Mouse (Mus musculus) CH12.LX (cell line): ENCODE measurements around the gene Gm16181. TPM values are rescaled to one million over a fixed set of nuclear protein-coding genes. Genes with fewer than 3 reads are reported as not detected.
A peak's percentile ranks its signal among the peaks of the same experiment; 100 is the strongest.

Experiments
- DNase-seq: peaks from one replicate; pipeline ENCODE4 v3.0.0-alpha.2; 2013; ENCODE audit errors: extremely low read depth
- H3K27ac ChIP-seq: 2 replicates; pipeline ENCODE4 v1.5.1; 2012; ENCODE audit warnings: low read depth, mild to moderate bottlenecking, control low read depth, moderate library complexity; ENCODE audit not compliant: insufficient read depth
- H3K27me3 ChIP-seq: replicated peaks from 2 replicates; pipeline ENCODE3; 2012; ENCODE audit warnings: inconsistent platforms
- H3K36me3 ChIP-seq, 2 experiments: replicated peaks in 1 of 2; 2 replicates each; pipeline versions ENCODE3 to v1.6.1; 2012; ENCODE audit warnings: inconsistent platforms in 1 of 2, low read length in 1 of 2, mild to moderate bottlenecking in 1 of 2, mixed read lengths in 1 of 2, moderate library complexity in 1 of 2; ENCODE audit not compliant: control insufficient read depth in 1 of 2, insufficient read depth in 1 of 2
- H3K4me1 ChIP-seq, 2 experiments: 2 replicates each; pipeline ENCODE4 v1.6.1; 2012; ENCODE audit warnings: inconsistent platforms in 1 of 2, moderate library complexity in 1 of 2; ENCODE audit not compliant: insufficient read depth in 2 of 2, control insufficient read depth in 1 of 2
- H3K4me2 ChIP-seq: 2 replicates; pipeline ENCODE4 v1.6.1; 2012; ENCODE audit warnings: low read depth, mild to moderate bottlenecking, control low read depth; ENCODE audit not compliant: poor library complexity, insufficient read depth, severe bottlenecking
- H3K4me3 ChIP-seq, 3 experiments: fragments of 150-350 bp in 1 of 3; sonication (generic) in 1 of 3; replicated peaks in 1 of 3; 2 replicates each; pipeline versions ENCODE3 to v1.5.1; 2011 to 2012; ENCODE audit warnings: low read depth in 2 of 3, low read length in 2 of 3, mild to moderate bottlenecking in 2 of 3, moderate library complexity in 2 of 3, control low read depth in 1 of 3, improper control_type of control experiment in 1 of 3, inconsistent platforms in 1 of 3, mixed read lengths in 1 of 3; ENCODE audit not compliant: poor library complexity in 1 of 3
- H3K79me2 ChIP-seq: replicated peaks from 2 replicates; pipeline ENCODE4 v1.6.1; 2012; ENCODE audit warnings: mild to moderate bottlenecking, moderate library complexity; ENCODE audit not compliant: control insufficient read depth, poor library complexity, insufficient read depth, severe bottlenecking; ENCODE audit errors: extremely low read depth
- H3K9ac ChIP-seq: 2 replicates; pipeline ENCODE4 v1.6.1; 2012; ENCODE audit warnings: low read depth, mild to moderate bottlenecking, control low read depth, moderate library complexity; ENCODE audit not compliant: insufficient read depth
- H3K9me3 ChIP-seq: replicated peaks from 2 replicates; pipeline ENCODE3; 2012; ENCODE audit warnings: low read length, inconsistent platforms, mixed read lengths
- BHLHE40 ChIP-seq: IDR thresholded peaks from 2 replicates; pipeline ENCODE4 v1.6.1; 2011; ENCODE audit warnings: mild to moderate bottlenecking, low read depth, low read length, improper control_type of control experiment
- ELF1 ChIP-seq: IDR thresholded peaks from 2 replicates; pipeline ENCODE4 v1.6.1; 2014; ENCODE audit warnings: low read depth, mild to moderate bottlenecking, inconsistent platforms, low read length, improper control_type of control experiment
- EP300 ChIP-seq: IDR thresholded peaks from 2 replicates; pipeline ENCODE4 v1.6.1; 2011; ENCODE audit warnings: low read length, improper control_type of control experiment
- MAFK ChIP-seq: IDR thresholded peaks from 2 replicates; pipeline ENCODE4 v1.6.1; 2011; ENCODE audit warnings: low read length, improper control_type of control experiment; ENCODE audit not compliant: insufficient replicate concordance
- MAX ChIP-seq: IDR thresholded peaks from 2 replicates; pipeline ENCODE4 v1.6.1; 2011; ENCODE audit warnings: low read length, improper control_type of control experiment
- MAZ ChIP-seq: IDR thresholded peaks from 2 replicates; pipeline ENCODE4 v1.6.1; 2012; ENCODE audit warnings: low read depth, mild to moderate bottlenecking, inconsistent platforms, low read length, improper control_type of control experiment, moderate library complexity
- MEF2A ChIP-seq: IDR thresholded peaks from 2 replicates; pipeline ENCODE4 v1.6.1; 2014; ENCODE audit warnings: low read depth, mild to moderate bottlenecking, inconsistent platforms, low read length, improper control_type of control experiment, borderline replicate concordance
- MXI1 ChIP-seq: IDR thresholded peaks from 2 replicates; pipeline ENCODE4 v1.6.1; 2011; ENCODE audit warnings: mild to moderate bottlenecking, low read depth, low read length, improper control_type of control experiment
- MYC ChIP-seq: IDR thresholded peaks from 2 replicates; pipeline ENCODE4 v1.6.1; 2011; ENCODE audit warnings: low read depth, mild to moderate bottlenecking, improper control_type of control experiment, low read length
- NRF1 ChIP-seq: IDR thresholded peaks from 2 replicates; pipeline ENCODE4 v1.6.1; 2014; ENCODE audit warnings: low read depth, mild to moderate bottlenecking, inconsistent platforms, low read length, improper control_type of control experiment, moderate library complexity
- PAX5 ChIP-seq: IDR thresholded peaks from 2 replicates; pipeline ENCODE4 v1.6.1; 2012; ENCODE audit warnings: low read length, inconsistent platforms, mixed read lengths
- POLR2A ChIP-seq: IDR thresholded peaks from 2 replicates; pipeline ENCODE4 v1.6.1; 2011; ENCODE audit warnings: low read depth, mild to moderate bottlenecking, improper control_type of control experiment, low read length
- POLR2AphosphoS2 ChIP-seq: IDR thresholded peaks from 2 replicates; pipeline ENCODE4 v1.6.1; 2011; ENCODE audit warnings: low read depth, low read length, improper control_type of control experiment
- RAD21 ChIP-seq: IDR thresholded peaks from 2 replicates; pipeline ENCODE4 v1.6.1; 2011; ENCODE audit warnings: low read depth, mild to moderate bottlenecking, low read length, improper control_type of control experiment, moderate library complexity
- SIN3A ChIP-seq: IDR thresholded peaks from 2 replicates; pipeline ENCODE4 v1.6.1; 2012; ENCODE audit warnings: low read length, improper control_type of control experiment, inconsistent platforms
- SMC3 ChIP-seq: IDR thresholded peaks from 2 replicates; pipeline ENCODE4 v1.6.1; 2011; ENCODE audit warnings: low read depth, low read length, improper control_type of control experiment
- TBP ChIP-seq: conservative IDR thresholded peaks from 2 replicates; pipeline ENCODE4 v1.6.1; 2011; ENCODE audit warnings: low read depth, low read length, improper control_type of control experiment
- ZMIZ1 ChIP-seq: IDR thresholded peaks from 2 replicates; pipeline ENCODE4 v1.6.1; 2012; ENCODE audit warnings: low read depth, mild to moderate bottlenecking, inconsistent platforms, low read length, improper control_type of control experiment
- dilution Hi-C: fragments of 300-500 bp; cut with MboI; formaldehyde crosslinking; loops from 2 replicates; pipeline ENCODE4 v1.14.3; 2020; ENCODE audit warnings: low sequenced_read_pairs; ENCODE audit not compliant: extremely low pct_unique_long_range_greater_than_20kb, extremely low pct_ligation_motif_present
- in situ Hi-C: fragments of 300-500 bp; cut with MboI; formaldehyde crosslinking; loops from 3 replicates; pipeline ENCODE4 v1.14.3; 2019; ENCODE audit warnings: low sequenced_read_pairs, low pct_ligation_motif_present, low pct_unique_long_range_greater_than_20kb, mixed read lengths
- polyA plus RNA-seq: library from polyadenylated mRNA; unstranded; fragments of >175 nt; gene quantifications from 2 replicates; pipeline ENCODE4 v1.2.1, GENCODE M21; 2012; ENCODE audit warnings: low read depth; ENCODE audit not compliant: insufficient read length
- total RNA-seq, 2 experiments: library from RNA; depleted of rRNA; stranded (reverse); fragments of 300-350 nt in 1 of 2; fragments of >200 nt in 1 of 2; gene quantifications; 2 replicates each; pipeline ENCODE4 v1.2.3; 2012 to 2014

The Gm16181 gene
- total and polyA plus RNA-seq, 3 experiments = not detected

- in situ Hi-C loops = no loop called here
- no peak for DNase-seq
Measured at GRCm38 (mm10) chr17:35186681-35187080, 34.0 kb upstream of the Gm16181 start.

GRCm38 (mm10) chr17:35187345-35187744, 33.3 kb upstream of the Gm16181 start:
- in situ Hi-C loops = no loop called here
- no peak overlapping the region for H3K4me3 ChIP-seq
- no peak overlapping the region for H3K9ac ChIP-seq
- TF ChIP-seq BHLHE40 = no peak
- TF ChIP-seq EP300 = no peak
- TF ChIP-seq POLR2A = no peak
- no peak for TF ChIP-seq ELF1
- TF ChIP-seq MYC = no peak
- no peak for TF ChIP-seq MAFK
- dilution Hi-C loops = no loop called here
- H3K4me1 ChIP-seq = peaks cover 27 to 71% of the 10 kb centered on the region in 2 experiments
- H3K9me3 ChIP-seq = no peaks in the 10 kb centered on the region
- H3K36me3 ChIP-seq = peaks cover 0 to 11% of the 10 kb centered on the region in 2 experiments
- no peaks in the 10 kb centered on the region for H3K79me2 ChIP-seq
- no peak overlapping the region for H3K4me2 ChIP-seq
- no peaks in the 10 kb centered on the region for H3K27me3 ChIP-seq
- DNase-seq = no peak
- peak overlapping the region; percentile 67; the same call in 1 of the 2 replicates for H3K27ac ChIP-seq

More at GRCm38 (mm10) chr17:35186681-35187080, 34.0 kb upstream of the Gm16181 start:
- no peaks in the 10 kb centered on the region for H3K79me2 ChIP-seq
- peaks cover 0 to 11% of the 10 kb centered on the region in 2 experiments for H3K36me3 ChIP-seq
- no peak for TF ChIP-seq MAX
- no peak for TF ChIP-seq MXI1
- TF ChIP-seq SIN3A = no peak
- TF ChIP-seq POLR2AphosphoS2 = no peak
- no peak for TF ChIP-seq ZMIZ1
- no peak for TF ChIP-seq EP300
- TF ChIP-seq MEF2A = no peak
- TF ChIP-seq MYC = no peak
- TF ChIP-seq NRF1 = no peak
- TF ChIP-seq SMC3 = no peak
- TF ChIP-seq PAX5 = no peak
- no peak for TF ChIP-seq MAZ
- TF ChIP-seq RAD21 = no peak
- no peak for TF ChIP-seq TBP
- TF ChIP-seq, all 38 proteins: peak for 0
- dilution Hi-C loops = no loop called here
- H3K4me2 ChIP-seq = peak overlapping the region; percentile 81
- H3K27me3 ChIP-seq = no peaks in the 10 kb centered on the region
- peaks cover 24 to 71% of the 10 kb centered on the region in 2 experiments for H3K4me1 ChIP-seq
- peak overlapping the region; percentile 30; the same call in 1 of the 2 replicates for H3K27ac ChIP-seq
- H3K9ac ChIP-seq = peak overlapping the region; percentile 59
- peak overlapping the region in 2 of 3 experiments; percentile 13 to 48 for H3K4me3 ChIP-seq
- no peaks in the 10 kb centered on the region for H3K9me3 ChIP-seq
